Mouse (Mus musculus): ENCODE data around the gene Rmnd5b.

Rmnd5b gene

GRCm38 (mm10) chr11:51590002-51590401 is 45.7 kb downstream of the Rmnd5b start:
- no peak for DNase-seq

GRCm38 (mm10) chr11:51588833-51589232 is 46.9 kb downstream of the Rmnd5b start:
- no peak for DNase-seq

GRCm38 (mm10) chr11:51587059-51587458 is 48.6 kb downstream of the Rmnd5b start:
- DNase-seq = no peak

DNA sequence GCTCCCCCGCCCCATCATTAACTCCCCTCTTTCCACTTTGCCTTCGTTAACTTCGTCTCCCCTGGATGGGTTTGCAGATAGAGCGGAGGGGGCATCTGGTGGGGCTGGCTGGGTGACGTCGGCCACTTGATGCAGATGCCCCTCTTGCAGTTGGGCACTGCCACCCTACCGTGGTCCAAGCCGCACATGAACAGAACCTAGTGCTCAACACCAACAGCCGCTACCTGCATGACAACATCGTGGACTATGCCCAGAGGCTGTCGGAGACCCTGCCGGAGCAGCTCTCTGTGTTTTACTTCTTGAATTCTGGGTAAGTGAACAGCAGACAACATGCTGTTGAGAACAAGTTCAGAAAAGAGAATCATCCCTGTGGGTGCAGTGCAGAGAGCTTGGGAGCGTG is 49.3 kb downstream of the Rmnd5b start:
- no peak for DNase-seq

- DNase-seq = no peak
Observed at GRCm38 (mm10) chr11:51585608-51586252, 50.0 kb downstream of the Rmnd5b start.

- DNase-seq = peak; percentile 99
Observed at GRCm38 (mm10) chr11:51584431-51585248, 51.1 kb downstream of the Rmnd5b start, which contains the start of gene Phykpl. Gene Phykpl, plus strand, starts transcription at chr11:51584757.

- DNase-seq = no peak
Observed at GRCm38 (mm10) chr11:51584057-51584430, 51.7 kb downstream of the Rmnd5b start.

- DNase-seq = peak; percentile 86
Observed at GRCm38 (mm10) chr11:51582713-51583112, 53.0 kb downstream of the Rmnd5b start.

DNA sequence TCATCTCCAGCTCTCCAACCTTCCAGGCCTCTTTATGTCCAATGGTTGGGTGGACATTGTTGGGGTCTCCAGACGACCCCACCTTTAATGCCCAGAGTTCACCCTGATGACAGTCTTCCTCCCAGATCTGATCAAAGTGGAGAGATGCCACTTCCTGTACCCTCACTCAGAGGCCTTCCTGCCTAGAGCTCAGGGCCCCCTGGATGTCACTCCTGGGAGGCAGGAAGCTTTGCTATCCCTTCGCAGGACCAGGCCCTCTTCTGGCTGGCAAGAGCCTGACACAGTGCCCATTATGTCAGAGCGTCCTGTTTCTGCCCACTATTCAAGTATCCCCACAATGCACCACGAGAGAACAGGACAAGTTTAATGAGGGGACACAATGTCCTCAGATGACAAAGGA is 56.7 kb downstream of the Rmnd5b start:
- no peak for DNase-seq

DNA sequence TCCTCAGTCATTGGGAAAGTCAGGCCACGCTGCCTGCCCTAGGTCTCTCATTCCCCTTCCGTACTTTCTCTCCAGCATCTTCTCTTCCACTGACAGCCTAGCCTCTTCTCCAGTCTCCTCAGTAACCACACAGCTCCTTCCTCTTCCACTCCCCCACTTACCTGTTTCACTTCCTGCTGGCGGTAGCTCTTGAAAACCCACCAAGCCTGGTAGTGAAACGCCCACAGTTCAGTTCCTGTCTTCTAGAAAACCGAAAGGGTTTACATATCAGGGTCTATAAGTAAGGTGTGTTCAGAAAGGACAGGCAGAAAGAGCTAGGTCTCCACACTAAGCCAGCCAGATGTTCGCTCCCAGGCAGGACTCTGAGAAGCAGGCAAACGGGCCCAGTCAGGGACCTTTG is 58.1 kb downstream of the Rmnd5b start:
- DNase-seq = no peak

DNA sequence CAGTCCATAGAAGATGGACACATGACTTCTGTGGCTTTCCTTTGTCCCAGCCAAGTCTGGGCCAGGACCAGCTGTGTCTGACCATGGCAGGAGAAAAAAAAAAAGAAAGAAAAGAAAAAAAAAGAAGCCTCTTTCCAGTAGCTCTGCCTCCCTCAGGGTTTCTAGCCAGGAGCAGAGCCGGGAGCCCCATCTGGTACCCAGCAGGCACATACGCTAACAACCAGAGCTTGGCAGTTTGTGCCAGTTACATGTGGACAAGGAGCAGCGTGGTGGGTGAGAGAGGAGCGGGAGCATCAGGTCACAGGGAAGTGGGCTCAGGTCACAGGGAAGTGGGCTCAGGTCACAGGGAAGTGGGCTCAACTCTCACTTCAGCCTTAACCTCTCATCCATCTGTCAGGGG is 59.2 kb downstream of the Rmnd5b start:
- no peak for DNase-seq
